In genomic region chr11:50013016-50013415, GRCm38 (mm10) we compare ENCODE assay signal across 27 mouse cellular contexts.
"Had no signal": no experiment of that assay in that cellular context is flagged by ENCODE, and none has a peak within 500 bp of the region (broad histone marks: within the 10 kb centered on the region; RNA-seq: fewer than 3 reads in every experiment).

No protein-coding gene starts in this region.

- H3K36me3 ChIP-seq: embryonic facial prominence, embryonic 10.5 days; embryonic facial prominence, embryonic 12.5 days; embryonic facial prominence, embryonic 13.5 days; embryonic facial prominence, embryonic 15.5 days; forebrain, embryonic 10.5 days; forebrain, embryonic 12.5 days; forebrain, embryonic 15.5 days had no signal

- ATAC-seq: forebrain, embryonic 13.5 days; forebrain, embryonic 14.5 days; forebrain, embryonic 15.5 days; forebrain, embryonic 16.5 days; forebrain, postnatal 0 days had no signal

- H3K4me3 ChIP-seq: embryonic facial prominence, embryonic 10.5 days; embryonic facial prominence, embryonic 12.5 days; embryonic facial prominence, embryonic 13.5 days; embryonic facial prominence, embryonic 15.5 days; erythroblast, embryonic 14.5 days; forebrain, embryonic 10.5 days; forebrain, embryonic 12.5 days; forebrain, embryonic 13.5 days; forebrain, embryonic 15.5 days; gastrocnemius, adult 2 months; heart, adult 2 months had no signal

- H3K27me3 ChIP-seq: embryonic facial prominence, embryonic 12.5 days; embryonic facial prominence, embryonic 15.5 days; forebrain, embryonic 13.5 days; forebrain, embryonic 15.5 days had no signal

- H3K27ac ChIP-seq: embryonic facial prominence, embryonic 10.5 days; embryonic facial prominence, embryonic 12.5 days; embryonic facial prominence, embryonic 13.5 days; embryonic facial prominence, embryonic 15.5 days; forebrain, embryonic 10.5 days; forebrain, embryonic 12.5 days; forebrain, embryonic 13.5 days; forebrain, embryonic 15.5 days; gastrocnemius, adult 2 months; heart, adult 2 months had no signal

- H3K9ac ChIP-seq: embryonic facial prominence, embryonic 12.5 days; embryonic facial prominence, embryonic 13.5 days; embryonic facial prominence, embryonic 15.5 days; forebrain, embryonic 12.5 days; forebrain, embryonic 13.5 days; forebrain, embryonic 15.5 days; forebrain, postnatal 0 days had no signal

- DNase-seq: cerebellum, adult 8-10 months; cerebellum, adult 9-10 months; cerebellum, adult 9-11 months; cerebellum, postnatal 10 days; cerebellum, postnatal 25 days; cerebellum, postnatal 36 days; embryo, embryonic 11 days; forebrain, postnatal 0 days; gastrocnemius, adult 2 months; gastrocnemius, postnatal 10 days; gastrocnemius, postnatal 14 days; gastrocnemius, postnatal 25 days; gastrocnemius, postnatal 36 days; heart, adult 11 months; heart, adult 18-20 months; heart, adult 2 months had no signal

- H3K9me3 ChIP-seq: embryonic facial prominence, embryonic 10.5 days; embryonic facial prominence, embryonic 12.5 days; embryonic facial prominence, embryonic 13.5 days; embryonic facial prominence, embryonic 15.5 days; forebrain, embryonic 10.5 days; forebrain, embryonic 12.5 days; forebrain, embryonic 13.5 days; forebrain, embryonic 15.5 days had no signal

- H3K4me2 ChIP-seq: embryonic facial prominence, embryonic 12.5 days; embryonic facial prominence, embryonic 13.5 days; embryonic facial prominence, embryonic 15.5 days; forebrain, embryonic 12.5 days; forebrain, embryonic 13.5 days; forebrain, embryonic 15.5 days had no signal

- H3K4me1 ChIP-seq: embryonic facial prominence, embryonic 13.5 days; embryonic facial prominence, embryonic 15.5 days; forebrain, embryonic 12.5 days had no signal
